Mouse (Mus musculus) layer of hippocampus, adult 8-10 months (tissue): ENCODE results near the gene Spire2. TPM values are rescaled to one million over a fixed set of nuclear protein-coding genes. Genes with fewer than 3 reads are reported as not detected.
"Not testable (repeated sequence)": the region's sequence is repeated elsewhere in the genome, so short reads cannot be mapped to it uniquely, and the experiment has no call there.

Experiments
- DNase-seq, 2 experiments: peaks; one replicate each; pipeline ENCODE4 v3.0.0; 2022; ENCODE audit warnings: low spot score in 2 of 2
- total RNA-seq, 4 experiments: library from RNA; stranded (reverse); gene quantifications; 2 replicates each; pipeline ENCODE4 v1.2.4; 2022

Spire2 gene
- total RNA-seq, 4 experiments from 2014 or later, result 15.8 to 16.3 (median 16.0) TPM

- no peak for DNase-seq
These were observed 49.2 kb downstream of the Spire2 start for GRCm38 (mm10) chr8:123381711-123382110.

- DNase-seq, result no peak
These were observed 50.0 kb downstream of the Spire2 start for GRCm38 (mm10) chr8:123382516-123382915.

- no peak for DNase-seq
These were observed 52.5 kb downstream of the Spire2 start for GRCm38 (mm10) chr8:123384883-123385540.

- DNase-seq, result no peak
These were observed 54.5 kb downstream of the Spire2 start for GRCm38 (mm10) chr8:123387041-123387440.

GRCm38 (mm10) chr8:123387801-123388200 is 55.3 kb downstream of the Spire2 start:
- no peak for DNase-seq

- DNase-seq, result no peak
These were observed 56.5 kb downstream of the Spire2 start for GRCm38 (mm10) chr8:123389026-123389425.

GRCm38 (mm10) chr8:123398308-123398707 is 65.8 kb downstream of the Spire2 start:
- no peak for DNase-seq

GRCm38 (mm10) chr8:123401936-123402335 is 69.4 kb downstream of the Spire2 start:
- no peak for DNase-seq

- DNase-seq, result no peak
These were observed 70.3 kb downstream of the Spire2 start for GRCm38 (mm10) chr8:123402730-123403326.

GRCm38 (mm10) chr8:123404521-123404920 is 72.0 kb downstream of the Spire2 start:
- DNase-seq, result no peak

- DNase-seq, result peak in 1 of 2 experiments; percentile 72
These were observed 74.3 kb downstream of the Spire2 start, which contains the start of gene Mc1r for GRCm38 (mm10) chr8:123406786-123407185. Gene Mc1r (plus strand): TSS chr8:123407107.

GRCm38 (mm10) chr8:123407612-123408011 is 75.1 kb downstream of the Spire2 start:
- no peak for DNase-seq

- DNase-seq, result no peak
These were observed 76.4 kb downstream of the Spire2 start for GRCm38 (mm10) chr8:123408586-123409544.

GRCm38 (mm10) chr8:123410049-123410587 is 77.6 kb downstream of the Spire2 start:
- no peak for DNase-seq

GRCm38 (mm10) chr8:123410788-123411187 is 78.3 kb downstream of the Spire2 start:
- DNase-seq, result no peak

GRCm38 (mm10) chr8:123411246-123411645 is 78.7 kb downstream of the Spire2 start, which contains the start of gene Tubb3:
Gene Tubb3 (plus strand): TSS chr8:123411424.
- peak; percentile 88 to 90 for DNase-seq

GRCm38 (mm10) chr8:123411781-123412327 is 79.3 kb downstream of the Spire2 start:
- no peak for DNase-seq

GRCm38 (mm10) chr8:123412560-123413170 is 80.2 kb downstream of the Spire2 start:
- peak; percentile 82 to 86 for DNase-seq

- DNase-seq, result no peak
These were observed 81.7 kb downstream of the Spire2 start for GRCm38 (mm10) chr8:123414255-123414654.

- DNase-seq, result not testable (repeated sequence)
These were observed 82.6 kb downstream of the Spire2 start for GRCm38 (mm10) chr8:123414997-123415696.
